Mouse (Mus musculus) kidney, postnatal 0 days (tissue): ENCODE measurements around the gene Znhit2. TPM values are rescaled to one million over a fixed set of nuclear protein-coding genes. Genes with fewer than 3 reads are reported as not detected.

Experiments
- ATAC-seq: fragments of 200-750 bp; cut with Nextera tagmentation; replicated peaks from 2 replicates; pipeline ENCODE4 v1.8.0; 2017; ENCODE audit warnings: low read depth, moderate number of reproducible peaks, moderate TSS enrichment, moderate library complexity; ENCODE audit not compliant: low FRiP score
- DNase-seq: peaks from one replicate; pipeline ENCODE4 v3.0.0-alpha.2; 2016; ENCODE audit warnings: low spot score
- H3K27ac ChIP-seq: fragments of 300-500 bp; sonication (generic); 2 replicates; pipeline ENCODE4 v1.5.1; 2014; ENCODE audit warnings: mild to moderate bottlenecking
- H3K27me3 ChIP-seq: fragments of 300-500 bp; sonication (generic); 2 replicates; pipeline ENCODE4 v1.6.1; 2014; ENCODE audit warnings: low read length, mixed read lengths; ENCODE audit not compliant: insufficient read depth
- H3K36me3 ChIP-seq: fragments of 300-500 bp; sonication (generic); 2 replicates; pipeline ENCODE4 v1.6.1; 2014; ENCODE audit warnings: low read length, mixed read lengths; ENCODE audit not compliant: insufficient read depth
- H3K4me1 ChIP-seq: fragments of 300-500 bp; sonication (generic); replicated peaks from 2 replicates; pipeline ENCODE4 v1.6.1; 2014; ENCODE audit warnings: antibody characterized with exemption, low read length, mixed read lengths; ENCODE audit not compliant: insufficient read depth
- H3K4me2 ChIP-seq: fragments of 300-500 bp; sonication (generic); 2 replicates; pipeline ENCODE4 v1.6.1; 2014; ENCODE audit warnings: mild to moderate bottlenecking, low read length, moderate library complexity, mixed read lengths
- H3K4me3 ChIP-seq: fragments of 300-500 bp; sonication (generic); replicated peaks from 2 replicates; pipeline ENCODE4 v1.5.1; 2014; ENCODE audit warnings: low read depth, low read length
- H3K9ac ChIP-seq: fragments of 300-500 bp; sonication (generic); 2 replicates; pipeline ENCODE4 v1.6.1; 2014; ENCODE audit warnings: low read depth, low read length
- H3K9me3 ChIP-seq: fragments of 300-500 bp; sonication (generic); replicated peaks from 2 replicates; pipeline ENCODE4 v1.6.1; 2016; ENCODE audit warnings: low read length, inconsistent platforms, mixed read lengths
- CTCF ChIP-seq: IDR thresholded peaks from 2 replicates; pipeline ENCODE4 v1.5.1; 2016; ENCODE audit warnings: antibody characterized with exemption, low read depth, mild to moderate bottlenecking, moderate library complexity
- WGBS: fragments of 180-500 bp; shearing (Covaris S2); extraction: QIAGEN DNeasy Blood & Tissue Kit; methylation state at CpG from one replicate; pipeline ENCODE4 v1.1.7; 2014; 5-methylcytosine and 5-hydroxymethylcytosine counted together
- polyA plus RNA-seq: library from polyadenylated mRNA; unstranded; fragments of >200 nt; fragmentation: Nextera tagmentation; extraction: Ambion mirVana; gene quantifications from 2 replicates; pipeline ENCODE4 v1.2.1, GENCODE M21; 2015

Gene Znhit2
- polyA plus RNA-seq, 1 experiment from 2014 or later, result 47.6 TPM

GRCm38 (mm10) chr19:6048681-6049410, 12.1 kb upstream of the Znhit2 start:
- peaks cover 55% of the 10 kb centered on the region for H3K36me3 ChIP-seq
- 87% methylated on average over 11 of the region's 11 CpGs for WGBS
- DNase-seq (no peak), ATAC-seq (no peak)
- no peak overlapping the region for H3K27ac ChIP-seq
- peaks cover 13% of the 10 kb centered on the region for H3K4me1 ChIP-seq
- H3K27me3 ChIP-seq, result no peaks in the 10 kb centered on the region
- H3K4me2 ChIP-seq, result no peak overlapping the region
- H3K9ac ChIP-seq, result no peak overlapping the region
- H3K9me3 ChIP-seq, result no peaks in the 10 kb centered on the region
- TF ChIP-seq CTCF, result no peak
- H3K4me3 ChIP-seq, result no peak overlapping the region

DNA sequence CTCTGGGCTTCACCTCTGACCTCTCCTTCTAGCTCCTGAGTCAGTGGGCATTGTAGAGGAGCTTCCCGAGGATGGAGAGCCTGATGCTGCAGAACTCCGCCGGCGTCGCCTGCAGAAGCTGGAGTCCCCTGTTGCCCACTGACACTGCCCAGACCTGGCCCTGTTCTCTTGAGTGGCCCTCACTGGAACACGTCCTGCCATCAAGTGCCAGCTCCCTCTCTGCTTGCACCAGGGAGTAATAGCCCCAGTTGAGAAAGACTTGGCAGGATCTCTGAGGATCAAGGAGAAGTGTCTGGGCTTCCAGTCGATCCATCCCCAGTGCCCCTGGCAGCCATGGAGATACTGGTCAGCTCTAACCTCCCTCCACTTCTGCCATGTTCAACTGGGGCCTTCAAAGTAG, 8.5 kb upstream of the Znhit2 start:
- no peak for TF ChIP-seq CTCF
- no peaks in the 10 kb centered on the region for H3K27me3 ChIP-seq
- ATAC-seq, result no peak

GRCm38 (mm10) chr19:6054296-6054695, 6.7 kb upstream of the Znhit2 start:
- no peaks in the 10 kb centered on the region for H3K9me3 ChIP-seq
- no peaks in the 10 kb centered on the region for H3K27me3 ChIP-seq
- H3K9ac ChIP-seq, result no peak overlapping the region
- no peak for TF ChIP-seq CTCF
- no peak overlapping the region for H3K4me3 ChIP-seq
- peaks cover 57% of the 10 kb centered on the region for H3K36me3 ChIP-seq
- H3K4me2 ChIP-seq, result no peak overlapping the region
- DNase-seq (no peak), ATAC-seq (no peak)
- peaks cover 7% of the 10 kb centered on the region; the same call in 1 of the 2 replicates for H3K4me1 ChIP-seq
- H3K27ac ChIP-seq, result no peak overlapping the region
- WGBS, result 74% methylated on average over 5 of the region's 5 CpGs

More for the DNA sequence above, 8.5 kb upstream of the Znhit2 start:
- Histone ChIP-seq H3K36me3 (peaks cover 69% of the 10 kb centered on the region), H3K9me3 (no peaks in the 10 kb centered on the region), H3K9ac (no peak overlapping the region), H3K4me2 (no peak overlapping the region), H3K4me1 (peaks cover 14% of the 10 kb centered on the region), H3K4me3 (no peak overlapping the region), H3K27ac (no peak overlapping the region)
- no peak for DNase-seq
- 82% methylated on average over 7 of the region's 7 CpGs for WGBS

- Histone ChIP-seq H3K27me3 (no peaks in the 10 kb centered on the region), H3K9me3 (no peaks in the 10 kb centered on the region), H3K27ac (peak overlapping the region; percentile 27; the same call in 1 of the 2 replicates), H3K4me3 (peak overlapping the region; percentile 92), H3K4me1 (peaks cover 7% of the 10 kb centered on the region), H3K36me3 (peaks cover 33% of the 10 kb centered on the region), H3K4me2 (peak overlapping the region; percentile 81), H3K9ac (peak overlapping the region; percentile 54)
- ATAC-seq, result no peak
- no peak for DNase-seq
- 55% methylated on average over 4 of the region's 4 CpGs for WGBS
- TF ChIP-seq CTCF, result no peak
Measured at GRCm38 (mm10) chr19:6056696-6057095, 4.3 kb upstream of the Znhit2 start.

GRCm38 (mm10) chr19:6057313-6058096, 3.5 kb upstream of the Znhit2 start, which contains the start of the genes Mrpl49 and Fau:
Mrpl49 (minus strand) TSS chr19:6057785.
Fau (plus strand) TSS chr19:6057844.
- Histone ChIP-seq H3K27me3 (no peaks in the 10 kb centered on the region), H3K9me3 (no peaks in the 10 kb centered on the region), H3K4me2 (peak within 1 kb of the TSS; percentile 81), H3K27ac (peak within 1 kb of the TSS; percentile 55), H3K4me1 (peaks cover 15% of the 10 kb centered on the region), H3K9ac (peak within 1 kb of the TSS; percentile 92), H3K36me3 (peaks cover 26% of the 10 kb centered on the region), H3K4me3 (peak within 1 kb of the TSS; percentile 92)
- WGBS, result under 1% methylated on average over 63 of the region's 63 CpGs
- peak; percentile 98 for DNase-seq
- TF ChIP-seq CTCF, result no peak; the same call in 1 of the 2 replicates
- peak; percentile 86 for ATAC-seq

DNA sequence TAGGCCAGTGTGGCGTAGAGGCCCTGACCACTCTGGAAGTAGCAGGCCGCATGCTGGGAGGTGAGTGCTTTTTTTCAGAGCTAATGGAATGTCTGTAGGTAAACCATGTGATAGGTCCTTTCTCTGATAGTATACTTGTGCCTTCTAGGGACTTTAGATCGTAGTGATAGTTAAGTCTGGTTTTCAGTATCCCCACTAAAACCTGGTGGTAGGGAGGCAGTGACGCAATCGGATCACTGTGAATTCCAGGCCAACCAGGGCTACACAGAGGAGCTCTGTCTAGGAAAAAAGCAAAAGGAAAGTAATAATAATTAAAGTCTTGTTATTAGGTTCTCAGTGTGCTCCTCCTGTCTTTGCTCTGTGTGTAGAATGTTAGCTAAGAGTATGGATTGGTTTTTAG, 2.5 kb upstream of the Znhit2 start:
- no peak for ATAC-seq

More for the DNA sequence above, 2.5 kb upstream of the Znhit2 start:
- Histone ChIP-seq H3K27ac (peak overlapping the region; percentile 55), H3K9ac (peak overlapping the region; percentile 92), H3K9me3 (no peaks in the 10 kb centered on the region), H3K4me1 (peaks cover 17% of the 10 kb centered on the region), H3K36me3 (peaks cover 17% of the 10 kb centered on the region), H3K4me3 (peak overlapping the region; percentile 92), H3K4me2 (peak overlapping the region; percentile 81), H3K27me3 (no peaks in the 10 kb centered on the region)
- DNase-seq, result no peak
- whole genome bisulfite sequencing, result 37% methylated on average over 5 of the region's 5 CpGs
- no peak for TF ChIP-seq CTCF
